Mouse (Mus musculus) neural tube, embryonic 13.5 days (tissue): ENCODE data around the gene Rpl36. TPM values are rescaled to one million over a fixed set of nuclear protein-coding genes. Genes with fewer than 3 reads are reported as not detected.

ENCODE experiments used
- ATAC-seq: fragments of 200-750 bp; cut with Nextera tagmentation; 2 replicates; pipeline ENCODE4 v1.8.0; 2017; ENCODE audit warnings: low read depth, mild to moderate bottlenecking, moderate TSS enrichment, moderate library complexity
- H3K27ac ChIP-seq: fragments of 300-500 bp; sonication (generic); replicated peaks from 2 replicates; pipeline ENCODE4 v1.5.1; 2015; ENCODE audit warnings: moderate library complexity, mild to moderate bottlenecking, inconsistent platforms
- H3K27me3 ChIP-seq: fragments of 300-500 bp; sonication (generic); 2 replicates; pipeline ENCODE4 v1.6.1; 2015; ENCODE audit warnings: mild to moderate bottlenecking, inconsistent platforms
- H3K36me3 ChIP-seq: fragments of 300-500 bp; sonication (generic); 2 replicates; pipeline ENCODE4 v1.6.1; 2015; ENCODE audit warnings: mild to moderate bottlenecking, inconsistent platforms
- H3K4me1 ChIP-seq: fragments of 300-500 bp; sonication (generic); replicated peaks from 2 replicates; pipeline ENCODE4 v1.6.1; 2015; ENCODE audit warnings: inconsistent platforms
- H3K4me2 ChIP-seq: fragments of 300-500 bp; sonication (generic); 2 replicates; pipeline ENCODE4 v1.6.1; 2015; ENCODE audit warnings: inconsistent platforms, mild to moderate bottlenecking, moderate library complexity
- H3K4me3 ChIP-seq: fragments of 300-500 bp; sonication (generic); 2 replicates; pipeline ENCODE4 v1.5.1; 2015; ENCODE audit warnings: mild to moderate bottlenecking, inconsistent platforms
- H3K9ac ChIP-seq: fragments of 300-500 bp; sonication (generic); 2 replicates; pipeline ENCODE4 v1.6.1; 2015; ENCODE audit warnings: moderate library complexity, mild to moderate bottlenecking, inconsistent platforms
- H3K9me3 ChIP-seq: fragments of 300-500 bp; sonication (generic); 2 replicates; pipeline ENCODE4 v1.6.1; 2016; ENCODE audit warnings: inconsistent platforms
- WGBS: fragments of 180-500 bp; shearing (Covaris S2); methylation state at CpG from one replicate; pipeline ENCODE4 v1.1.7; 2015; 5-methylcytosine and 5-hydroxymethylcytosine counted together
- polyA plus RNA-seq: library from polyadenylated mRNA; unstranded; fragments of >200 nt; fragmentation: Nextera tagmentation; extraction: Ambion mirVana; gene quantifications from 2 replicates; pipeline ENCODE4 v1.2.1, GENCODE M21; 2015

Gene Rpl36
- polyA plus RNA-seq, 1 experiment from 2014 or later, result 1,135 TPM

DNA sequence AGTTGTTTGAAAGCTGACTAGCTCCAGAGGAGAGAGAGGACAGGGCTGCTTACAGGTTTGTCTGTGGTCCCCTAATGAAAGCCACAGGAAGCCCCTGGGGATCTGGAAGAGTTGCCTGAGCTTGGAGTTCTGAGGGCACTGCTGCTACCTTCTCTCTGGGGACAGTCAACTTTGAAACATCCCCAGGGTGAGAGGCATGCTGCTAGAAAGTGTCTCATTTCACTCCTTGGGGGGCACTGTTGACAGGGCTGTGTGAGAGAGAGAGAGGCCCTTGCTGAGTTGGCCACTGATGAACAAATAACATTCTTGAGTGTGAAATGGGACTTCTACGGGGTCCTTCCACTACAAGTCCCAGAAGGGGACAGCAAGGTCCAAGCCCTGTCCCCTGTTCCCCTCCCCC lies 25.4 kb upstream of the Rpl36 start:
- Histone ChIP-seq H3K9ac (peak overlapping the region; percentile 38; the same call in 1 of the 2 replicates), H3K9me3 (no peaks in the 10 kb centered on the region), H3K4me3 (0 out of 2 replicates have a peak overlapping the region, but pooled peaks have one; percentile 97), H3K4me1 (peaks cover 69% of the 10 kb centered on the region), H3K27ac (no peak overlapping the region), H3K4me2 (peak overlapping the region; percentile 97), H3K27me3 (no peaks in the 10 kb centered on the region), H3K36me3 (peaks cover 64% of the 10 kb centered on the region)
- ATAC-seq, result no peak
- 90% methylated on average over 1 of the region's 1 CpGs for WGBS

DNA sequence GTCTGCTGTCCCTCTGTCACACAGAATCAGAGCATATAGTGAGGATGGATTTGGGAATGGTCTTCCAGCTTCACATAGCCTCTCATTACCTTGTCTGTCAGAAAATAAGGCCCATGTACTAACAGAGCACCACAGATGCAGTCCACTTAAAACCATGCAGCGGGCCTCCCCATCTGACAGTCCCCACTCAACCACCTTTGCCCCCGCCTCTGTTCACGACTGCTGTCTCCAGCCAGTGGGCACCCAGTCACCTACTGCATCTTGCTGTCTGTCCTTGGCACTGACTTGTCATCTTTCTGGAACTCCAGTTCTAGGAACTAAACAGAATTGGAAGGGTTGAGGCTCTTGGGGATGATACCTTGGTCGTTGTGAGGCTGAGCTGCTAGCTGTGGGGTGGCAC lies 24.3 kb upstream of the Rpl36 start:
- no peak overlapping the region; the same call in 1 of the 2 replicates for H3K9ac ChIP-seq
- H3K4me1 ChIP-seq, result peaks cover 59% of the 10 kb centered on the region
- WGBS, result 96% methylated on average over 4 of the region's 4 CpGs
- H3K36me3 ChIP-seq, result peaks cover 75% of the 10 kb centered on the region
- H3K27me3 ChIP-seq, result no peaks in the 10 kb centered on the region
- no peak overlapping the region for H3K4me2 ChIP-seq
- no peak overlapping the region for H3K27ac ChIP-seq
- no peaks in the 10 kb centered on the region for H3K9me3 ChIP-seq
- no peak overlapping the region for H3K4me3 ChIP-seq
- ATAC-seq, result no peak

DNA sequence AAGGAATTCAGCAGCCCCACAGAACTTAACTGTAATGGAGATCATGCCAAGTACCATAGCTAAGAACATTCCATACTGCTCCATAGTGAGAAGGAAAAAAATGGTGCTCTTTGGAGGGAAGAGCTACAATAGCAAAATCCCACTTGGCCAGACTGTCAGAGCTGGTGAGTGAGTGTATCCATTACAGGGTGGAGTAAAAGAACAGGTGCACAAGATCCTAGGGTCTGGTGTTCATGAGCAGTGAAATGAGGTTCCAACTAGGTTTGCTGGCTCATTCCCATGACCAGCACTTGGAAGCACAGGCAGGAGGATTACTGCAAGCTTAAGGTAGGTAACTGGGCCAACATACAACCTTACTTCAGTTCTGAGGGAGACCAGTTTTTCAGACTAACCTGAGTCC lies 20.7 kb upstream of the Rpl36 start:
- Histone ChIP-seq H3K4me2 (no peak overlapping the region), H3K9me3 (no peaks in the 10 kb centered on the region), H3K27ac (no peak overlapping the region), H3K36me3 (peaks cover 99% of the 10 kb centered on the region), H3K9ac (no peak overlapping the region), H3K4me1 (peaks cover 40% of the 10 kb centered on the region), H3K4me3 (no peak overlapping the region), H3K27me3 (no peaks in the 10 kb centered on the region)
- ATAC-seq, result no peak

DNA sequence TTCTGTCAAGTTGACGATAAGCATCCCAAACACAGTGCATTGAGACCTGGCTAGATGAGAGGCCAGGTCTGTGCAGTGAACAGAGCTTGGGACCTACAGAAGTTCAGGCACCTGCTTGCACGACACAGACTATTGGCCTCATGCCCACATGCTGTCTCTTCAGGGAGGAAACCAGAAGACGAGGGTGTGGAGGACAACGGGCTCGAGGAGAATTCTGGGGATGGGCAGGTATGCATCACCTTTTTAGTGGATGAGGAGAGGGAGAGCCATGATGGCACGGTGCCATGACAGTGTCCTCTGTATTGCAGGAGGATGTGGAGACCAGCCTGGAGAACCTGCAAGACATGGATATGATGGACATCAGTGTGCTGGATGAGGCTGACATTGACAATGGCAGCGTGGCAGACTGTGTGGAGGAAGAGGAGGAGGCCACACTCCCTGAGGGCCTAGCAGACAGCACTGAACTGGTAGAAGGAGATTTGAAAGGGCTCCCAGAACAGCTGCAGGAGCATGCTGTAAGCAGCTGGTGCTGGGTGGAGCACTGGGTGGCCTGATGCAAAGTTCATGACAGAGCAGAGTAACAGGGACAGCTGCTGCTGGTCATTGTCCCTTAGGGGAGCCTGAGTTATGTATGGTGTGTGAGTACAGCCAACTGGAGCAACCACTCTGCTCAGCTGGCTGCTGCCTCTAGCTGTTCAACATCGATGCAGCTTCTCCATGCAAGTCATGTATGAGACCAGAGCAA lies 19.5 kb upstream of the Rpl36 start:
- 0 out of 2 replicates have a peak, but pooled peaks have one; percentile 19 for ATAC-seq
- no peak overlapping the region for H3K9ac ChIP-seq
- H3K27ac ChIP-seq, result no peak overlapping the region
- H3K9me3 ChIP-seq, result no peaks in the 10 kb centered on the region
- H3K27me3 ChIP-seq, result no peaks in the 10 kb centered on the region
- WGBS, result 86% methylated on average over 8 of the region's 8 CpGs
- H3K36me3 ChIP-seq, result peaks cover 96% of the 10 kb centered on the region
- no peak overlapping the region for H3K4me3 ChIP-seq
- H3K4me2 ChIP-seq, result no peak overlapping the region
- H3K4me1 ChIP-seq, result peaks cover 28% of the 10 kb centered on the region

DNA sequence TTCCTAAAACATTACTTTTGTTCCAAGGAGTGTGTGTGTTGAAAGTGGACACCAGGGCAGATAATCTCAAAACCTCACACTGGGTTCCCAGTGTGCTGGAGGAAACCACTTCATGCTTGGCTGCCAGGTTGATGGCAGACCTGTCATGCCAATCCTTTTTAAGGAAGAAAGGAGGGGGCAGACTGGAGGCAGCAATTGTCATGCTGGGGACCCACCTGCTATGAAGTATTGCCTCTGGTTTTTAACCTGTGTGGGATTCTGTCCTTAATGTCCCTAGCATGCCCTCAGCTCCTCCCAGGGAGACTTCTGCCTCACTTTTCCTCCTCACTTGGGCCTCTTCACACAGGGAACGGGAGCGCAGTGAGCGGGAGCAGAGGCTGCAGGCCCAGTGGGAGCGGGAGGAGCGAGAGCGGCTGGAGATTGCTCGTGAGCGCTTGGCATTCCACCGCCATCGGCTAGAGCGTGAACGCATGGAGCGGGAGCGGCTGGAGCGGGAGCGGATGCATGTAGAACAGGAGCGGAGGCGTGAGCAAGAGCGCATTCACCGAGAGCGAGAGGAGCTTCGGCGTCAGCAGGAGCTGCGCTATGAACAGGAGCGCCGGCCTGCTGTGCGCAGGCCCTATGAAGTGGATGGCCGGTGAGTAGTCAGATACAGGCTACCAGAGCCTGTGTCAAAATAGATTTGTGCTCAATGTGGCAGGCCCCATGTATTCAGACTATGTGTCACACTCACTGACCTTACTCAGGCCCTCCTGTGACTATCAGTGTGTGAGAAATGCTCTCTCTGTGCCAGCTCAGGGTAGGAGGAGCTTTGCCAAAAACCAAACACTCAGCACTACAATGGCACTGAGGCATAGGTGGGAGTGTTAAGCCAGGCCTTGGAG lies 9.8 kb upstream of the Rpl36 start:
- no peaks in the 10 kb centered on the region for H3K27me3 ChIP-seq
- H3K4me2 ChIP-seq, result no peak overlapping the region
- no peak overlapping the region for H3K4me3 ChIP-seq
- H3K27ac ChIP-seq, result no peak overlapping the region
- H3K9ac ChIP-seq, result no peak overlapping the region
- 95% methylated on average over 28 of the region's 28 CpGs for WGBS
- H3K9me3 ChIP-seq, result no peaks in the 10 kb centered on the region
- peaks cover 87% of the 10 kb centered on the region for H3K36me3 ChIP-seq
- ATAC-seq, result no peak
- H3K4me1 ChIP-seq, result peaks cover 11% of the 10 kb centered on the region

DNA sequence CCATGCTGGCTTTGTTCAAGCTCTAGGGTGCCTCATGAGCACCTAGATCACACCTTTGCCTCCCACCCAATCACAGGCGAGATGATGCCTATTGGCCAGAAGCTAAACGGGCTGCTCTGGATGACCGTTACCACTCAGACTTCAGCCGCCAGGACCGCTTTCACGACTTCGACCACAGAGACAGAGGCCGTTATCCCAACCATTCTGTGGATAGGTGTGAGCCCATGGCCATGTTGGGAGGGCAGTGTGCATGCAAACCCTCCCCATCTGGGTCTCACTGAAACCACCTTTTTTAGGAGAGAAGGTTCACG lies 9.2 kb upstream of the Rpl36 start:
- WGBS, result 92% methylated on average over 9 of the region's 9 CpGs
- Histone ChIP-seq H3K4me1 (peaks cover 17% of the 10 kb centered on the region), H3K4me2 (no peak overlapping the region), H3K4me3 (no peak overlapping the region), H3K36me3 (peaks cover 87% of the 10 kb centered on the region), H3K9ac (no peak overlapping the region), H3K27ac (no peak overlapping the region), H3K27me3 (no peaks in the 10 kb centered on the region), H3K9me3 (no peaks in the 10 kb centered on the region)
- no peak for ATAC-seq

DNA sequence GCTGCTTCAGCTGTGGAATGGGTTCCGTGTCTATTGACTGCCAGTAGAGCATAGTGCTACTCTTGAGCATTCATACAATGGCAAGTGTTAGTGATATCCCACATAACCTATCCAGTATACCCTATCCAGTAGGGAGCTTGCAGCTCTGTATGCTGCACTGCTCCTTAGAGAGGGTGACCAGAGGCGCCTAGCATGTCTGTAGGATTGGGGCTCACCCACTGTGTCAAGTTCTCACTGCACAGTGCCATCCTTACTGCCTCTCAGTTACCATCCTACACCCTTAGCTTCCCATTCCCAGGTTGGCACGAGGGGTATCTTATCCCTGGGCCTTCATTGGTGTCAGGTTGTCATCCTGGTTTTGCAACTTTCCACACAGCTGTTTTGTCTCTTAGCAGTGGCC lies 8.8 kb upstream of the Rpl36 start:
- Histone ChIP-seq H3K4me1 (peaks cover 19% of the 10 kb centered on the region), H3K27me3 (no peaks in the 10 kb centered on the region), H3K4me2 (no peak overlapping the region), H3K9ac (no peak overlapping the region), H3K27ac (no peak overlapping the region), H3K36me3 (peaks cover 83% of the 10 kb centered on the region), H3K4me3 (no peak overlapping the region), H3K9me3 (no peaks in the 10 kb centered on the region)
- WGBS, result 92% methylated on average over 3 of the region's 3 CpGs
- ATAC-seq, result no peak

DNA sequence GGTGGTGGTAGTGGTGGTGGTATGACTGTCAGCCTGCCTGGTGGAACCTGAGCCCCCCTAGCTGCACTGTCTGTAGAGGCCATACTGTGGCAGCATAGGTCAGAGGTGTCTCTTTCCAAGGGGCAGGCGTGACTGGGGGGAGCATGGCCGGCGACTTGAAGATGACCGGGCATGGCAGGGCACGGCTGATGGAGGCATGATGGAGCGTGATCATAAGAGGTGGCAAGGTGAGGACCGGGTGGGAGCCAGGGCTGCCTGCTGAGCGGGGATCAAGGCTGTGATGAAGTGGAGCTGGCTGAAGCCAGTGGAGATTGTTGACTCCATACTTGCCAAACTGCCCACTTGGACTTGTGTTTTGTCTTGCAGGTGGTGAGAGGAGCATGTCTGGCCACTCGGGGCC lies 7.8 kb upstream of the Rpl36 start:
- Histone ChIP-seq H3K27ac (no peak overlapping the region), H3K9me3 (no peaks in the 10 kb centered on the region), H3K4me2 (no peak overlapping the region), H3K36me3 (peaks cover 73% of the 10 kb centered on the region), H3K4me3 (no peak overlapping the region), H3K4me1 (peaks cover 24% of the 10 kb centered on the region), H3K27me3 (no peaks in the 10 kb centered on the region), H3K9ac (no peak overlapping the region)
- no peak for ATAC-seq
- WGBS, result 93% methylated on average over 9 of the region's 9 CpGs

DNA sequence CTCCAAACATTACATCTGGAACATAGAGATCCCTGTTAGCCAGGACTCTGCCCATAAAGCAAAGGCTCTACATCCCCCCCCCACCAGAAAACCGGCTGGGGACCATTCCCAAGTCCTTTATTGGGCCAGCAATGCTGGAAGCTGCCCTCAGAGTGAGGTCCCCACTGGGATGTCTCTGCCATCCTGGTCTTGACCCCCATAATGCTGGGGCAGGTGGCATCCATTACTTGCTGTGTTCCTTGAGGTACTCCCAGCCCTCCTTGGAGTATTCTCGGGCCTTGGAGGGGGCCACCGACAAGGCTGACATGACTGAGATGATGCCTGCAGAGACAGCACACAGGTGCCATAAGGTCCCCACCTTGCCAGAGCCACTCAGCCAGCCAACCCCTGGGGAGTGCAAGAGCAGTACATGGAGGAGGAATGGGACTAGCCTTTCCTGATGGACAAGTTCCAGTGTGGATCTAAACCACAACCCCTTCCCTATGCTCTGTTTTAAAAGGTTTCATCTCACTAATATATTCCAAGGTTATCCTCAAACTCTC lies 5.6 kb upstream of the Rpl36 start:
- Histone ChIP-seq H3K27me3 (no peaks in the 10 kb centered on the region), H3K9me3 (no peaks in the 10 kb centered on the region), H3K4me2 (no peak overlapping the region), H3K4me3 (0 out of 2 replicates have a peak overlapping the region, but pooled peaks have one; percentile 53), H3K27ac (no peak overlapping the region), H3K36me3 (peaks cover 52% of the 10 kb centered on the region), H3K9ac (no peak overlapping the region), H3K4me1 (peaks cover 34% of the 10 kb centered on the region)
- no peak for ATAC-seq
- 69% methylated on average over 3 of the region's 3 CpGs for WGBS

DNA sequence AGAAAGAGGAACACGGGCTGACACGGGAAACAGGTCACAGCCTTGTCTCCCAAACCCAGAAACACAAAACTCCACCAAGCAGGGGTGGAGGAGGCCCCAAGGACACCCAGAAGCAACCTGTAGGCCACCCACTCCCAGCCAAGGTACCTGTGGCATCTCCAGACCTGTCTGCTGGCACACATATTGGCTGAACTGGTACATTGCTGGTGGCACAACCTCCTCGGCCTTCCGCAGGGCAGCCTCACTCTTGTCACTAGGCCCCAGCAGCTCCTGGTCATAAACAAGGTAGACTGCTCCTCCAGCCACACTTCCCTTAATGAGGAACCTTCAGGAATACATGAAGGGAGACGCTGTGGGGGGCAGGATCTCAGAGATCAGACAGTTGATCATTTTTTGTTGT lies 4.5 kb upstream of the Rpl36 start:
- ATAC-seq, result no peak
- Histone ChIP-seq H3K4me2 (peak overlapping the region; percentile 64), H3K9me3 (no peaks in the 10 kb centered on the region), H3K4me3 (peak overlapping the region; percentile 53), H3K9ac (peak overlapping the region; percentile 71), H3K4me1 (peaks cover 34% of the 10 kb centered on the region), H3K27me3 (no peaks in the 10 kb centered on the region), H3K36me3 (peaks cover 41% of the 10 kb centered on the region), H3K27ac (peak overlapping the region; percentile 78)
- WGBS, result 65% methylated on average over 5 of the region's 5 CpGs

DNA sequence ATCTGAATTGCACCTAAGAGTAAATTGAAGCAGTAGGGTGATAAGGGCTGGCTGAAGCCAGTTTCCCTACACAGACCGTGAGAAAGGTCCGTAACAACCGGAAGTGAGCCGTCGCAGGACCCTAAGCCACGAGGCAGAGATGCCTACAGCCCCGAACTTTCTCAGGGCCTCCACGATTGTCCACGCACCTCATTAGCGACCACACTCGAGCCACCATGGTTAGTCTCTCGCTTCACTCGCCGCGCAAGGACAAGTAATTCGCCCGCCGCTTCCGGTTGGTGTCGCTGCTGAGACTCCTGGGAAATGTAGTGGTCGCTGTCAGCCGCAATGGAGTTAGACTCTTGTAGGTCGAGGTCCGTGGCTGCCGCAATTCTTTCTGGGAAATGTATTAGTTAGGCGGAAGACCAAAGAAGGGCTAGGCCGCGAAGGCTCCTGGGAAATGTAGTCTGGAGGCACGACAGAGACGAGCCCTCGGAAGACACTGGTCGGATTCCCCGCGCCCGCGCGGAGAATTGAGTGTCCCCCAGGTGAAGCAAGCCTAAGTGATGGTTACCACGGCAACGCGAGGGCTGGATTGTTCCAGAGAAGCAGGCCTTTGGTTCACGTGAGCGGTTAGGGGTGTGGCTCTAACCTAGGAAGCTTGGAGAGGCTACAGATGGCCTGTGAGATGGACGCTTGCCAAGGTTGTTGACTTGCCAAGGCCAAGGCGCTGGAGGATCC lies 3.6 kb upstream of the Rpl36 start, which contains the start of gene 2410015M20Rik:
2410015M20Rik (minus strand) TSS at position 320 of the 720 bp plus-strand sequence.
- H3K4me2 ChIP-seq, result peak within 1 kb of the TSS; percentile 64
- H3K27me3 ChIP-seq, result no peaks in the 10 kb centered on the region
- ATAC-seq, result peak; percentile 90
- H3K36me3 ChIP-seq, result peaks cover 37% of the 10 kb centered on the region
- peak within 1 kb of the TSS; percentile 78 for H3K27ac ChIP-seq
- H3K9ac ChIP-seq, result peak within 1 kb of the TSS; percentile 76
- peak within 1 kb of the TSS; percentile 53 for H3K4me3 ChIP-seq
- H3K9me3 ChIP-seq, result no peaks in the 10 kb centered on the region
- peaks cover 40% of the 10 kb centered on the region for H3K4me1 ChIP-seq
- under 1% methylated on average over 44 of the region's 44 CpGs for WGBS

DNA sequence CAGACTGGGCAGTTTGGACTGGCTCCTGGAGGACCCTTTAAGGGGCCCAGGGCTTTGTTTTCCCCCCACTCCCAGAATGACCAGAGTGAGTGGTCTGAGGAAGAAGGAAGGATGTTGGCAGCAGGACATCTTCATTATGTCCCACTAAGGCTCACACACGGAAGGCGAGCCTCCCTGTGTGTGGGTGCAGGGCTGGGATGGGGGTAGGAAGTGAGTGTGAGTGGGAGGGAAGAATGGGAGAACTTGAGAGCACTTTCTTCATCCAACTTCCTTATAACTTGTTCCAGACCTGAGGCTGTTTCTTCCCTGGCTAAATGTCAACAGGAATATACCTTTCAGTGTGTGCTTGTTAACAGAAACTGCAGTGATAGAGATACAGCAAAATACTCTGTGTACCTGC lies 1.9 kb upstream of the Rpl36 start:
- H3K27ac ChIP-seq, result no peak overlapping the region
- ATAC-seq, result no peak

More for the DNA sequence above, 1.9 kb upstream of the Rpl36 start:
- H3K4me1 ChIP-seq, result peaks cover 50% of the 10 kb centered on the region
- no peak overlapping the region for H3K4me2 ChIP-seq
- 67% methylated on average over 2 of the region's 2 CpGs for WGBS
- H3K9me3 ChIP-seq, result no peaks in the 10 kb centered on the region
- no peak overlapping the region for H3K4me3 ChIP-seq
- no peak overlapping the region for H3K9ac ChIP-seq
- peaks cover 37% of the 10 kb centered on the region for H3K36me3 ChIP-seq
- H3K27me3 ChIP-seq, result no peaks in the 10 kb centered on the region
